Comparison of ENCODE assay signal across 8 mouse cellular contexts in the genomic region with DNA sequence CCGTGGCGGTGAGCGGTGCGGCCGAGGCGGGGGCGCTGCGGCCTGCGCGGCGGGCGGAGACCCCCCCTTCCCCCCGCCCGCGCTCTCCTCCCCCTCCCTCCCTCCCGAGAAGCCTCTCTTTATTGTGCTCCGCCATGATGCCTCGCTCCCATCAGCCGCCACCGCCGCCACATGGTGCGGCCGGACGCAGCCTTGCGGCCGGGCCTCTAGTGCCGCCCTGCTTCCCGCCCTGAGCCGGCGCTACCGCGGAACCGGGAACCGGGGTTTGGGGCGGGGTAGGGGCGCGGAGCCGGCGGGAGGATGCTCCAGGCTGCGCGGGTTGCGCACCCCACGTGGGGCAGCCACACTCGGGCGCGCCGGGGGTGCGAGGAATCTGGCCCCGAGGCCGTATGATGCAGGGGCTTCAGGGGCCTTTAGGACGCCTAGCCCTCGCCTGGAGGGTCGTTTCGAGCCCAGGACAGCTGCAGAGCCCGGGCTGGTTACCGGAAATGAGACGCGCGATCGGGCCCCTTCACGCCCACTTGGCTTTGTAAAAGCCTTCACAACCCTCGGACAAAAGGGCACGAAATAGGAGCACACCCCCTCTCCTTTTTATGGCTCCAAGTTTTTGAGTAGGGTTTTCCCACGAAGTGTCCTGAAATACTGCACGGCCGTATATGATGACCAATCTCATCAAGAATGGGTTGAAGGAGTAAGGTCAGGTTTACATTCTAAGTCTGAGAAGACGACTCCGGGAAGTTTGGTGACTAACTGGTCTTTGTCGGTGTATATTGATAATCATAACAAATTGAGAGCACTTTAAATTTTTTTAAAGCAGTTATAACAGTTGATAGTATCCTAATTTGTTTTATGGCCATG. TPM values are rescaled to one million over a fixed set of nuclear protein-coding genes. Genes with fewer than 3 reads are reported as not detected.
A peak's percentile ranks its signal among the peaks of the same experiment; 100 is the strongest.
DNase-seq lines count a peak whose midpoint lies in the region; ATAC-seq and TF ChIP-seq lines count a peak whose summit lies in the region.

No protein-coding gene starts in this region.

- DNase-seq in 3134 (ENCODE audit: extremely low read depth, insufficient read length, low spot score) = peak; percentile 54
- DNase-seq in ES-E14 (ENCODE audit: low read depth, low spot score) = no peak
- DNase-seq in embryo, embryonic 10 days (ENCODE audit: low spot score) = peak; percentile 64
- DNase-seq in kidney, postnatal 10 days = peak; percentile 66
- DNase-seq in lung, postnatal 0 days (ENCODE audit: low spot score) = peak; percentile 54
- peak; percentile 42 for DNase-seq in right cerebral cortex, postnatal 14 days

- peak overlapping the region; percentile 99 for H3K9ac ChIP-seq in ES-E14 (ENCODE audit: insufficient read depth, low read depth, low read length, poor library complexity, severe bottlenecking)
- H3K9ac ChIP-seq in heart, embryonic 13.5 days = peak overlapping the region; percentile 98
- H3K9ac ChIP-seq in lung, postnatal 0 days (replicated peaks; ENCODE audit: low read depth) = peak overlapping the region; percentile 78

- H3K9me3 ChIP-seq in ES-E14 (ENCODE audit: control insufficient read depth, insufficient read depth, low read depth, low read length) = no peaks in the 10 kb centered on the region
- H3K9me3 ChIP-seq in heart, embryonic 13.5 days = no peaks in the 10 kb centered on the region
- no peaks in the 10 kb centered on the region for H3K9me3 ChIP-seq in lung, postnatal 0 days (ENCODE audit: low read length)

- WGBS in heart, embryonic 13.5 days = under 1% methylated on average over 48 of the region's 69 CpGs
- under 1% methylated on average over 49 of the region's 69 CpGs for WGBS in lung, postnatal 0 days

- peak overlapping the region; percentile 98 for H3K27ac ChIP-seq in ES-E14 (ENCODE audit: insufficient read depth, low read depth, low read length, poor library complexity, severe bottlenecking)
- peak overlapping the region; percentile 98 for H3K27ac ChIP-seq in heart, embryonic 13.5 days (replicated peaks)
- peak overlapping the region; percentile 96 for H3K27ac ChIP-seq in lung, postnatal 0 days (ENCODE audit: low read length)

- H3K4me3 ChIP-seq in ES-E14 (ENCODE audit: insufficient read depth in 1 of 2, low read depth in 1 of 2, low read length in 2 of 2, poor library complexity in 1 of 2, severe bottlenecking in 1 of 2) = peak overlapping the region; percentile 95 to 99
- H3K4me3 ChIP-seq in heart, embryonic 13.5 days = peak overlapping the region; percentile 100
- H3K4me3 ChIP-seq in lung, postnatal 0 days (ENCODE audit: low read depth, low read length) = peak overlapping the region; percentile 99

- H3K4me1 ChIP-seq in ES-E14 (ENCODE audit: control insufficient read depth in 2 of 2, insufficient read depth in 2 of 2, low read length in 2 of 2, poor library complexity in 1 of 2) = peaks cover 2 to 3% of the 10 kb centered on the region in 2 experiments; a peak in 2 of 4 replicates
- H3K4me1 ChIP-seq in heart, embryonic 13.5 days = peaks cover 40% of the 10 kb centered on the region
- peaks cover 11% of the 10 kb centered on the region for H3K4me1 ChIP-seq in lung, postnatal 0 days (ENCODE audit: insufficient read depth, low read depth, low read length)

- H3K36me3 ChIP-seq in ES-E14 (ENCODE audit: control insufficient read depth, insufficient read depth, low read length, poor library complexity, severe bottlenecking) = peaks cover 57% of the 10 kb centered on the region
- peaks cover 35% of the 10 kb centered on the region for H3K36me3 ChIP-seq in heart, embryonic 13.5 days
- no peaks in the 10 kb centered on the region for H3K36me3 ChIP-seq in lung, postnatal 0 days (ENCODE audit: insufficient read depth, low read length)

- ATAC-seq in heart, embryonic 13.5 days (ENCODE audit: extremely low read depth, insufficient number of reproducible peaks, low FRiP score, low TSS enrichment) = no peak
- peak; percentile 18 for ATAC-seq in lung, postnatal 0 days
- ATAC-seq in megakaryocyte-erythroid progenitor cell, adult 5-6 weeks (replicated peaks; ENCODE audit: low FRiP score, low TSS enrichment, poor library complexity, severe bottlenecking) = no peak

- no peak for TF ChIP-seq CTCF in lung, postnatal 0 days (IDR thresholded peaks at IDR 0.05)

- peak overlapping the region; percentile 76 for H3K4me2 ChIP-seq in heart, embryonic 13.5 days
- peak overlapping the region; percentile 94 for H3K4me2 ChIP-seq in lung, postnatal 0 days (replicated peaks; ENCODE audit: low read depth, low read length)

- no peak for TF ChIP-seq EP300 in lung, postnatal 0 days (IDR thresholded peaks at IDR 0.05)

- H3K27me3 ChIP-seq in heart, embryonic 13.5 days (replicated peaks) = no peaks in the 10 kb centered on the region
- no peaks in the 10 kb centered on the region for H3K27me3 ChIP-seq in lung, postnatal 0 days (replicated peaks; ENCODE audit: insufficient read depth, low read length)

- in situ Hi-C loops in ES-E14 (cut with MboI; ENCODE audit: low sequenced_read_pairs in 2 of 2, unreplicated experiment in 2 of 2) = no loop called here

TF ChIP-seq in ES-E14, 5 proteins besides CTCF, POLR2A, EP300 and RAD21:
- no peak for TF ChIP-seq CHD2 (IDR thresholded peaks at IDR 0.05; ENCODE audit: low read depth, low read length)
- TF ChIP-seq ZC3H11A (IDR thresholded peaks at IDR 0.05; ENCODE audit: borderline replicate concordance, low read depth, low read length) = no peak
- TF ChIP-seq MAFK (IDR thresholded peaks at IDR 0.05; ENCODE audit: insufficient read depth, low read depth, low read length) = no peak
- TF ChIP-seq ZNF384 (IDR thresholded peaks at IDR 0.05; ENCODE audit: low read depth, low read length) = no peak
- no peak for TF ChIP-seq HCFC1 (IDR thresholded peaks at IDR 0.05; ENCODE audit: borderline replicate concordance, insufficient read depth, low read length)

RNA-seq across cellular contexts. Expression of gene Set, which starts 10.1 kb away (rescaled TPM):
- 695 and 901 TPM in 2 replicates for total RNA-seq in ES-E14 (2012; rRNA removed)
- 214 and 239 TPM in 2 replicates for polyA plus RNA-seq in heart, embryonic 13.5 days (2015; fragmentation: Nextera tagmentation; extraction: Ambion mirVana)
- polyA plus RNA-seq in lung, postnatal 0 days (2015; fragmentation: Nextera tagmentation; extraction: Ambion mirVana) = 167 and 186 TPM in 2 replicates
- 403 and 560 TPM in 2 replicates for total RNA-seq in megakaryocyte-erythroid progenitor cell, adult 5-6 weeks (2014; fragmentation: Nextera tagmentation)
- 1,507 and 2,355 TPM in 2 replicates for total RNA-seq in megakaryocyte-erythroid progenitor cell, adult 5-6 weeks (2017)

RNA-seq across cellular contexts. Expression of gene Pkn3, which starts 10.2 kb away (rescaled TPM):
- total RNA-seq in ES-E14 (2012; rRNA removed) = 19.1 and 24.3 TPM in 2 replicates
- 13.1 and 13.2 TPM in 2 replicates for polyA plus RNA-seq in heart, embryonic 13.5 days (2015; fragmentation: Nextera tagmentation; extraction: Ambion mirVana)
- 9.8 and 11.0 TPM in 2 replicates for polyA plus RNA-seq in lung, postnatal 0 days (2015; fragmentation: Nextera tagmentation; extraction: Ambion mirVana)
- total RNA-seq in megakaryocyte-erythroid progenitor cell, adult 5-6 weeks (2014; fragmentation: Nextera tagmentation) = 6.9 and 11.7 TPM in 2 replicates
- 2.4 and 3.9 TPM in 2 replicates for total RNA-seq in megakaryocyte-erythroid progenitor cell, adult 5-6 weeks (2017)

RNA-seq across cellular contexts. Expression of gene Wdr34, which starts 18.6 kb away (rescaled TPM):
- 22.6 and 35.2 TPM in 2 replicates for total RNA-seq in ES-E14 (2012; rRNA removed)
- 17.9 and 18.8 TPM in 2 replicates for polyA plus RNA-seq in heart, embryonic 13.5 days (2015; fragmentation: Nextera tagmentation; extraction: Ambion mirVana)
- 15.2 and 19.5 TPM in 2 replicates for polyA plus RNA-seq in lung, postnatal 0 days (2015; fragmentation: Nextera tagmentation; extraction: Ambion mirVana)
- 18.8 and 31.6 TPM in 2 replicates for total RNA-seq in megakaryocyte-erythroid progenitor cell, adult 5-6 weeks (2014; fragmentation: Nextera tagmentation)
- total RNA-seq in megakaryocyte-erythroid progenitor cell, adult 5-6 weeks (2017) = 8.5 and 14.7 TPM in 2 replicates

RNA-seq across cellular contexts. Expression of gene Zdhhc12, which starts 26.2 kb away (rescaled TPM):
- total RNA-seq in ES-E14 (2012; rRNA removed) = 133 and 202 TPM in 2 replicates
- polyA plus RNA-seq in heart, embryonic 13.5 days (2015; fragmentation: Nextera tagmentation; extraction: Ambion mirVana) = 36.5 and 45.5 TPM in 2 replicates
- polyA plus RNA-seq in lung, postnatal 0 days (2015; fragmentation: Nextera tagmentation; extraction: Ambion mirVana) = 37.7 and 40.0 TPM in 2 replicates
- 9.6 and 25.4 TPM in 2 replicates for total RNA-seq in megakaryocyte-erythroid progenitor cell, adult 5-6 weeks (2014; fragmentation: Nextera tagmentation)
- 2.9 and 6.5 TPM in 2 replicates for total RNA-seq in megakaryocyte-erythroid progenitor cell, adult 5-6 weeks (2017)

RNA-seq across cellular contexts. Expression of gene Zer1, which starts 57.1 kb away (rescaled TPM):
- 11.4 and 16.2 TPM in 2 replicates for total RNA-seq in ES-E14 (2012; rRNA removed)
- polyA plus RNA-seq in heart, embryonic 13.5 days (2015; fragmentation: Nextera tagmentation; extraction: Ambion mirVana) = 5.6 and 6.3 TPM in 2 replicates
- 4.9 and 5.0 TPM in 2 replicates for polyA plus RNA-seq in lung, postnatal 0 days (2015; fragmentation: Nextera tagmentation; extraction: Ambion mirVana)
- total RNA-seq in megakaryocyte-erythroid progenitor cell, adult 5-6 weeks (2014; fragmentation: Nextera tagmentation) = 33.7 and 37.8 TPM in 2 replicates
- 7.5 and 8.3 TPM in 2 replicates for total RNA-seq in megakaryocyte-erythroid progenitor cell, adult 5-6 weeks (2017)
